Mouse (Mus musculus) stomach, embryonic 15.5 days (tissue): ENCODE results near the gene Sfxn5. TPM values are rescaled to one million over a fixed set of nuclear protein-coding genes. Genes with fewer than 3 reads are reported as not detected.

Experiments used
- ATAC-seq: fragments of 200-750 bp; cut with Nextera tagmentation; 2 replicates; pipeline ENCODE4 v1.8.0; 2017; ENCODE audit warnings: low read depth, moderate number of reproducible peaks, moderate TSS enrichment; ENCODE audit not compliant: insufficient read depth, low FRiP score
- H3K27ac ChIP-seq: fragments of 300-500 bp; sonication (generic); 2 replicates; pipeline ENCODE4 v1.5.1; 2015; ENCODE audit warnings: mild to moderate bottlenecking, inconsistent platforms
- H3K27me3 ChIP-seq: fragments of 300-500 bp; sonication (generic); replicated peaks from 2 replicates; pipeline ENCODE4 v1.6.1; 2015; ENCODE audit warnings: inconsistent platforms
- H3K36me3 ChIP-seq: fragments of 300-500 bp; sonication (generic); 2 replicates; pipeline ENCODE4 v1.6.1; 2015; ENCODE audit warnings: inconsistent platforms
- H3K4me1 ChIP-seq: fragments of 300-500 bp; sonication (generic); 2 replicates; pipeline ENCODE4 v1.6.1; 2015; ENCODE audit warnings: inconsistent platforms
- H3K4me2 ChIP-seq: fragments of 300-500 bp; sonication (generic); 2 replicates; pipeline ENCODE4 v1.6.1; 2015; ENCODE audit warnings: mild to moderate bottlenecking, inconsistent platforms
- H3K4me3 ChIP-seq: fragments of 300-500 bp; sonication (generic); replicated peaks from 2 replicates; pipeline ENCODE4 v1.5.1; 2015; ENCODE audit warnings: inconsistent platforms
- H3K9ac ChIP-seq: fragments of 300-500 bp; sonication (generic); 2 replicates; pipeline ENCODE4 v1.6.1; 2015; ENCODE audit warnings: inconsistent platforms
- H3K9me3 ChIP-seq: fragments of 300-500 bp; sonication (generic); 2 replicates; pipeline ENCODE4 v1.6.1; 2016; ENCODE audit warnings: inconsistent platforms
- WGBS: fragments of 180-500 bp; shearing (Covaris S2); methylation state at CpG from one replicate; pipeline ENCODE4 v1.1.7; 2015; 5-methylcytosine and 5-hydroxymethylcytosine counted together
- polyA plus RNA-seq: library from polyadenylated mRNA; unstranded; fragments of >200 nt; fragmentation: Nextera tagmentation; extraction: Ambion mirVana; gene quantifications from 2 replicates; pipeline ENCODE4 v1.2.1, GENCODE M21; 2015

Gene Sfxn5
- polyA plus RNA-seq, 1 experiment from 2014 or later: 11.5 TPM

GRCm38 (mm10) chr6:85237001-85237400 is 96.2 kb downstream of the Sfxn5 start:
- H3K27me3 ChIP-seq: no peaks in the 10 kb centered on the region
- no peak overlapping the region for H3K4me2 ChIP-seq
- no peaks in the 10 kb centered on the region for H3K36me3 ChIP-seq
- H3K4me3 ChIP-seq: no peak overlapping the region
- H3K9ac ChIP-seq: no peak overlapping the region
- H3K4me1 ChIP-seq: peaks cover 9% of the 10 kb centered on the region; the same call in 1 of the 2 replicates
- WGBS: 48% methylated on average over 5 of the region's 5 CpGs
- ATAC-seq: no peak
- no peak overlapping the region for H3K27ac ChIP-seq
- H3K9me3 ChIP-seq: no peaks in the 10 kb centered on the region

- Histone ChIP-seq H3K9ac (no peak overlapping the region), H3K27ac (no peak overlapping the region), H3K27me3 (no peaks in the 10 kb centered on the region), H3K36me3 (no peaks in the 10 kb centered on the region), H3K4me1 (peaks cover 9% of the 10 kb centered on the region; the same call in 1 of the 2 replicates), H3K9me3 (no peaks in the 10 kb centered on the region), H3K4me2 (no peak overlapping the region), H3K4me3 (no peak overlapping the region)
- WGBS: 34% methylated on average over 5 of the region's 5 CpGs
- ATAC-seq: no peak
These were observed 98.4 kb downstream of the Sfxn5 start for GRCm38 (mm10) chr6:85234796-85235195.

- Histone ChIP-seq H3K9ac (no peak overlapping the region), H3K36me3 (no peaks in the 10 kb centered on the region), H3K27me3 (no peaks in the 10 kb centered on the region), H3K4me1 (peaks cover 9% of the 10 kb centered on the region; the same call in 1 of the 2 replicates), H3K4me3 (no peak overlapping the region), H3K4me2 (no peak overlapping the region), H3K9me3 (no peaks in the 10 kb centered on the region), H3K27ac (no peak overlapping the region)
- 30% methylated on average over 7 of the region's 7 CpGs for WGBS
- ATAC-seq: peak; percentile 40; the same call in 1 of the 2 replicates
These were observed 100.2 kb downstream of the Sfxn5 start for GRCm38 (mm10) chr6:85232836-85233623.

- Histone ChIP-seq H3K9me3 (no peaks in the 10 kb centered on the region), H3K9ac (no peak overlapping the region), H3K36me3 (no peaks in the 10 kb centered on the region), H3K27ac (no peak overlapping the region), H3K4me1 (peaks cover 9% of the 10 kb centered on the region; the same call in 1 of the 2 replicates), H3K27me3 (no peaks in the 10 kb centered on the region), H3K4me2 (no peak overlapping the region), H3K4me3 (no peak overlapping the region)
- WGBS: 63% methylated on average over 4 of the region's 4 CpGs
- no peak for ATAC-seq
These were observed 101.2 kb downstream of the Sfxn5 start for GRCm38 (mm10) chr6:85232045-85232444.

GRCm38 (mm10) chr6:85231469-85231868 is 101.8 kb downstream of the Sfxn5 start:
- H3K9me3 ChIP-seq: no peaks in the 10 kb centered on the region
- H3K4me3 ChIP-seq: no peak overlapping the region
- H3K4me1 ChIP-seq: peaks cover 9% of the 10 kb centered on the region; the same call in 1 of the 2 replicates
- no peak for ATAC-seq
- no peaks in the 10 kb centered on the region for H3K36me3 ChIP-seq
- H3K4me2 ChIP-seq: no peak overlapping the region
- H3K27me3 ChIP-seq: no peaks in the 10 kb centered on the region
- 43% methylated on average over 6 of the region's 6 CpGs for WGBS
- no peak overlapping the region for H3K9ac ChIP-seq
- no peak overlapping the region for H3K27ac ChIP-seq

GRCm38 (mm10) chr6:85230762-85231161 is 102.5 kb downstream of the Sfxn5 start:
- Histone ChIP-seq H3K9me3 (no peaks in the 10 kb centered on the region), H3K27me3 (no peaks in the 10 kb centered on the region), H3K36me3 (no peaks in the 10 kb centered on the region), H3K4me1 (peaks cover 9% of the 10 kb centered on the region; the same call in 1 of the 2 replicates), H3K4me3 (no peak overlapping the region), H3K27ac (no peak overlapping the region), H3K9ac (no peak overlapping the region), H3K4me2 (no peak overlapping the region)
- 54% methylated on average over 3 of the region's 3 CpGs for WGBS
- no peak for ATAC-seq

- Histone ChIP-seq H3K9me3 (no peaks in the 10 kb centered on the region), H3K27ac (no peak overlapping the region), H3K27me3 (no peaks in the 10 kb centered on the region), H3K4me2 (no peak overlapping the region), H3K36me3 (no peaks in the 10 kb centered on the region), H3K4me3 (no peak overlapping the region), H3K4me1 (no peaks in the 10 kb centered on the region), H3K9ac (no peak overlapping the region)
- WGBS: 51% methylated on average over 2 of the region's 2 CpGs
- no peak for ATAC-seq
These were observed 105.7 kb downstream of the Sfxn5 start for GRCm38 (mm10) chr6:85227520-85227919.

GRCm38 (mm10) chr6:85226570-85226969 is 106.7 kb downstream of the Sfxn5 start:
- H3K27me3 ChIP-seq: no peaks in the 10 kb centered on the region
- ATAC-seq: no peak
- no peak overlapping the region for H3K4me3 ChIP-seq
- no peak overlapping the region for H3K27ac ChIP-seq
- H3K9ac ChIP-seq: no peak overlapping the region
- H3K4me1 ChIP-seq: no peaks in the 10 kb centered on the region
- WGBS: 86% methylated on average over 9 of the region's 9 CpGs
- no peaks in the 10 kb centered on the region for H3K36me3 ChIP-seq
- no peak overlapping the region for H3K4me2 ChIP-seq
- no peaks in the 10 kb centered on the region for H3K9me3 ChIP-seq

GRCm38 (mm10) chr6:85224442-85224891 is 108.8 kb downstream of the Sfxn5 start:
- Histone ChIP-seq H3K4me2 (no peak overlapping the region), H3K9ac (no peak overlapping the region), H3K4me3 (no peak overlapping the region), H3K27me3 (no peaks in the 10 kb centered on the region), H3K36me3 (no peaks in the 10 kb centered on the region), H3K27ac (no peak overlapping the region), H3K9me3 (no peaks in the 10 kb centered on the region), H3K4me1 (peaks cover 6% of the 10 kb centered on the region; the same call in 1 of the 2 replicates)
- ATAC-seq: no peak
- 59% methylated on average over 15 of the region's 15 CpGs for WGBS

GRCm38 (mm10) chr6:85223498-85224150 is 109.6 kb downstream of the Sfxn5 start:
- Histone ChIP-seq H3K9ac (no peak overlapping the region), H3K27ac (no peak overlapping the region), H3K4me1 (peaks cover 6% of the 10 kb centered on the region; the same call in 1 of the 2 replicates), H3K4me3 (no peak overlapping the region), H3K27me3 (no peaks in the 10 kb centered on the region), H3K36me3 (no peaks in the 10 kb centered on the region), H3K9me3 (no peaks in the 10 kb centered on the region), H3K4me2 (no peak overlapping the region)
- ATAC-seq: no peak
- WGBS: 58% methylated on average over 14 of the region's 14 CpGs

- no peaks in the 10 kb centered on the region for H3K36me3 ChIP-seq
- no peak overlapping the region for H3K4me3 ChIP-seq
- no peaks in the 10 kb centered on the region for H3K27me3 ChIP-seq
- peaks cover 6% of the 10 kb centered on the region; the same call in 1 of the 2 replicates for H3K4me1 ChIP-seq
- 79% methylated on average over 10 of the region's 10 CpGs for WGBS
- no peak for ATAC-seq
- H3K27ac ChIP-seq: no peak overlapping the region
- no peak overlapping the region for H3K4me2 ChIP-seq
- no peak overlapping the region for H3K9ac ChIP-seq
- H3K9me3 ChIP-seq: no peaks in the 10 kb centered on the region
These were observed 110.7 kb downstream of the Sfxn5 start for GRCm38 (mm10) chr6:85222551-85222950.

- Histone ChIP-seq H3K9ac (no peak overlapping the region), H3K4me1 (peaks cover 6% of the 10 kb centered on the region; the same call in 1 of the 2 replicates), H3K4me2 (no peak overlapping the region), H3K4me3 (no peak overlapping the region), H3K36me3 (no peaks in the 10 kb centered on the region), H3K27me3 (no peaks in the 10 kb centered on the region), H3K27ac (no peak overlapping the region), H3K9me3 (no peaks in the 10 kb centered on the region)
- WGBS: 25% methylated on average over 4 of the region's 4 CpGs
- ATAC-seq: peak; percentile 43; the same call in 1 of the 2 replicates
These were observed 112.3 kb downstream of the Sfxn5 start for GRCm38 (mm10) chr6:85220917-85221316.
